Mouse (Mus musculus): ENCODE data around the gene Nfya.

DNA sequence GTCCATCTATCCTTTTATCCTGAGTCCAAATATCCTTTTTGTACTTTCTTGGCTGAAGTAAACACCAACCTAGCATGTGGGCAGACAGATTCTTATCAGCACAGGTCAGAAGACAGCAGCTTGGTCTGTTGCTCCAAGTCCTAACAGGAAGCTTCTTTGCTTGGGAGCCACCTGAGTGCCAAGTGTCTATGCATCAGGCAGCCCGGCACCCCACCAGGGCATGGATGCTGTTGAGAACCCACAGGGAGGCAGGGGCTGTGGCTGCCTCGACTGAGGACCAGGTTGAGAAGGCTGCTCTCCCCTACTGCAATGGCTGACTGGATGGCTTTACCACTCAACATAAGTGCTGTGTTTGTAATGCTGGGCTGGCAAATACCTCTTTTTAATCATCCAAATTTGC lies 21.0 kb downstream of the Nfya start:
- TF ChIP-seq CTCF (IDR thresholded peaks at IDR 0.05; ENCODE audit: insufficient read depth, low read depth, low read length) (no peak), POLR2A (IDR thresholded peaks at IDR 0.05; ENCODE audit: insufficient read depth, low read depth, low read length) (no peak)

Data from olfactory bulb, adult 2 months (tissue).